Mouse (Mus musculus): ENCODE measurements at regions not wholly inside any gene's neighbourhood (a gene's known extent, or its start where the extent isn't known, plus 50 kb on each side); places are given as distances from the start of the nearest gene placed in this dataset.

DNA sequence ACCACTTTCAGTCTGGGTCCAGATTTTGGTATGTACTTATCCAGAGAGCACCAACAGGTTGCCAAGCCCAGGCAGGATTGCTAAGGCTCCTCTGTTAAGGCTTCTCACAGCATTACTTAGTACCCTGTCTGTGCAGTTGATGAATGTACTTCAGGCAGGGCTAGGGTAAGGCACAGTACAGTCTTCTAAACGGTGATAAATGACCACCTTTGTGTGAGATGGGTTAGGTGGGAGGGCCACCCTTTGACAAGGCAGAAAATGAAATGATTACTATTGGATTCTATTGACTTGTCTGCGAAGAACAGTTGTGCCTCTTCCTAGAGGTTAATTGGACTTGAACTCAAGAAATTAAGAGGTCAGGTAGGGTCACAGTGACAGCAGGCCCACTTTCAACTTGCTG is 594.4 kb upstream of the Itga1 start:
- no peak overlapping the region for H3K4me2 ChIP-seq (ENCODE audit: low read depth, low read length)
- H3K4me1 ChIP-seq (ENCODE audit: control insufficient read depth, insufficient read depth, low read length): no peaks in the 10 kb centered on the region
- H3K9ac ChIP-seq (ENCODE audit: low read length): no peak overlapping the region
- no peaks in the 10 kb centered on the region for H3K27me3 ChIP-seq (ENCODE audit: control insufficient read depth, insufficient read depth, low read length)
- ATAC-seq (replicated peaks; ENCODE audit: extremely low read depth, insufficient read depth, low FRiP score): no peak
- H3K27ac ChIP-seq (ENCODE audit: low read length): no peak overlapping the region
- H3K4me3 ChIP-seq (ENCODE audit: low read length): no peak overlapping the region
- no peaks in the 10 kb centered on the region for H3K9me3 ChIP-seq (replicated peaks; ENCODE audit: control insufficient read depth, low read length)
- H3K36me3 ChIP-seq (ENCODE audit: control insufficient read depth, insufficient read depth): no peaks in the 10 kb centered on the region
- WGBS: 62% methylated on average over 2 of the region's 2 CpGs

DNA sequence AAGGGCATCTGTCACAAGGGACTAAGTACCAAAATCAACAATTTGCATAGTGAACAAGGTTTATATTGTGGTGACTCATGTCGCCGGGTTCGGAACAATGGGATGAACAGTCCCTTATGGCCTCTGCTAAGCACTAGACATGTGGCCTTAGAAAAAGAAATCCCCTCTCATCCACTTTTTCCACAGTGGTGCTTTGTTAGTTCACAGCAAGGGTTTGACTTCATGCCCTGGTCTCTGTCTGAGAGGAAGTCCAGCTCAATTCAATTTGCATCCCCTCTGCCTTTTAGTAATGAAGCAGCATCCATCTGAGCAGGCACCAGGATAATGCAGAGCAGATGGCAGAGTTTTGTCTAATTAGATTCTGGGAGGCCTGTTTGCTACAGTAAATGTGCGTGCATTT is 585.7 kb upstream of the Itga1 start:
- Histone ChIP-seq H3K27ac (ENCODE audit: low read length) (no peak overlapping the region), H3K36me3 (ENCODE audit: control insufficient read depth, insufficient read depth) (no peaks in the 10 kb centered on the region), H3K4me3 (ENCODE audit: low read length) (no peak overlapping the region), H3K27me3 (ENCODE audit: control insufficient read depth, insufficient read depth, low read length) (no peaks in the 10 kb centered on the region), H3K4me1 (ENCODE audit: control insufficient read depth, insufficient read depth, low read length) (no peaks in the 10 kb centered on the region), H3K9me3 (replicated peaks; ENCODE audit: control insufficient read depth, low read length) (no peaks in the 10 kb centered on the region), H3K4me2 (ENCODE audit: low read depth, low read length) (no peak overlapping the region), H3K9ac (ENCODE audit: low read length) (no peak overlapping the region)
- ATAC-seq (replicated peaks; ENCODE audit: extremely low read depth, insufficient read depth, low FRiP score): no peak
- WGBS: 67% methylated on average over 4 of the region's 4 CpGs

DNA sequence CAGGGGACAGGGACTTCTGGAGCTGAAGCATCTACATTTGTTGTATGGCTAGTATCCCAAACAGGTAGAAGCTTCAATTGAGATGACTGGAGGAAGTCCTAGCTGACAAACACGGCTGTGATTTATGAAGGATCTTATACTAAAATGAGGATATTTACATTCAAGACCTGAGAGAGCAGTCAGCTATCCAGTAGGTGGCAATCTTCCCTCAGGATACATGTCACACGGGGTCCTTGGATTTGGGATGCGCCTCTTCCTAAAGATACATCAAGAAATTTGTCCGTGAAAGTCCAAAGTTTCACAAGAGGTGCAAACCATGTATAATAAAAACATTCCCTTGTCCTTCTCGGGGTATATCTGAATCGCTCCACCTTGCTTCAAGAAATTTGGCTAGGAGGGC is 577.8 kb upstream of the Itga1 start:
- 36% methylated on average over 6 of the region's 6 CpGs for WGBS
- H3K9ac ChIP-seq (ENCODE audit: low read length): no peak overlapping the region
- no peaks in the 10 kb centered on the region for H3K36me3 ChIP-seq (ENCODE audit: control insufficient read depth, insufficient read depth)
- ATAC-seq (replicated peaks; ENCODE audit: extremely low read depth, insufficient read depth, low FRiP score): no peak
- no peaks in the 10 kb centered on the region for H3K9me3 ChIP-seq (replicated peaks; ENCODE audit: control insufficient read depth, low read length)
- H3K4me1 ChIP-seq (ENCODE audit: control insufficient read depth, insufficient read depth, low read length): no peaks in the 10 kb centered on the region; the same call in 1 of the 2 replicates
- no peak overlapping the region for H3K27ac ChIP-seq (ENCODE audit: low read length)
- no peak overlapping the region for H3K4me2 ChIP-seq (ENCODE audit: low read depth, low read length)
- no peaks in the 10 kb centered on the region for H3K27me3 ChIP-seq (ENCODE audit: control insufficient read depth, insufficient read depth, low read length)
- H3K4me3 ChIP-seq (ENCODE audit: low read length): no peak overlapping the region

DNA sequence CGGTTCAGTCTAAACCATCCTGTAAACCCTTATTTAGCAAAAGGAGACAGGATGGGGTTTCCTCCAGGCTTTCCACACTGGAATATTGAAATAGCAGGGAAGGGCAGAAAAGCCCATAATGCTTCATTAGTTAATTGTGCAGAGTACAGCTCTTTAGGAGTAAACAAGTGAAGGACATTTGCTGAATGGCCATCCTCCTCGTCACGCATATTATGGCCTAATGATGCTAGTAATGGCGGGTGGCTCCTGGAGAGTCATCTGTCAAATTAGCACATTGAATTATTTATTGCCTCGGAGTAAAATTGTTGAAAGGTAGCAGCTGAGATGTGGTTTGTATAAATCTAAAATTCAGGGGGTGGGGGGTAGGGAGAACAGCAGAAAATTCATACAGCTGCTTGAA is 575.1 kb upstream of the Itga1 start:
- H3K4me1 ChIP-seq (ENCODE audit: control insufficient read depth, insufficient read depth, low read length): no peaks in the 10 kb centered on the region; the same call in 1 of the 2 replicates
- 78% methylated on average over 5 of the region's 5 CpGs for WGBS
- no peak overlapping the region for H3K4me2 ChIP-seq (ENCODE audit: low read depth, low read length)
- H3K9me3 ChIP-seq (replicated peaks; ENCODE audit: control insufficient read depth, low read length): no peaks in the 10 kb centered on the region
- H3K27me3 ChIP-seq (ENCODE audit: control insufficient read depth, insufficient read depth, low read length): no peaks in the 10 kb centered on the region
- no peak overlapping the region for H3K27ac ChIP-seq (ENCODE audit: low read length)
- no peak overlapping the region for H3K4me3 ChIP-seq (ENCODE audit: low read length)
- no peak overlapping the region for H3K9ac ChIP-seq (ENCODE audit: low read length)
- ATAC-seq (replicated peaks; ENCODE audit: extremely low read depth, insufficient read depth, low FRiP score): no peak
- H3K36me3 ChIP-seq (ENCODE audit: control insufficient read depth, insufficient read depth): no peaks in the 10 kb centered on the region

DNA sequence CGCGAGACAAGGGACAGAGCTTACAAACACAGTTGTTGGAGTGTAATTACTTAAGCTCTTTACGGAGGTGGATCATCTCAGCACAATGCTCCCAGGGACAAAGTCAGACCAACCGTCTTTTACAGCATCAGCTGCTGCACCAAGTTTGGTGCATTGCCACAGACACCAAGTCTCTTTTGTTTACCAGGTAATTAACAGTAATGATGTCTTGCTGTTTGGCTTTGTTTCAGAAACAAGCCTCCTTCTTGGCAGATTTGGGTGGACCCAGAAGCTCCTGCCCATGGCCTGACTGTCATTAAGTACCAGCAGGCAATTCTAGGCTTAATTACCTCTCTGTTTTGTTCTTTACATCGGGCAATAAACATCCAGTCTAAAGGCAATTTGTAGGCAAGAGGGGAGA is 572.0 kb upstream of the Itga1 start:
- Histone ChIP-seq H3K4me3 (ENCODE audit: low read length) (no peak overlapping the region), H3K4me2 (ENCODE audit: low read depth, low read length) (no peak overlapping the region), H3K9me3 (replicated peaks; ENCODE audit: control insufficient read depth, low read length) (no peaks in the 10 kb centered on the region), H3K27ac (ENCODE audit: low read length) (no peak overlapping the region), H3K4me1 (ENCODE audit: control insufficient read depth, insufficient read depth, low read length) (no peaks in the 10 kb centered on the region), H3K27me3 (ENCODE audit: control insufficient read depth, insufficient read depth, low read length) (no peaks in the 10 kb centered on the region), H3K36me3 (ENCODE audit: control insufficient read depth, insufficient read depth) (no peaks in the 10 kb centered on the region), H3K9ac (ENCODE audit: low read length) (no peak overlapping the region)
- WGBS: 41% methylated on average over 5 of the region's 5 CpGs
- no peak for ATAC-seq (replicated peaks; ENCODE audit: extremely low read depth, insufficient read depth, low FRiP score)

DNA sequence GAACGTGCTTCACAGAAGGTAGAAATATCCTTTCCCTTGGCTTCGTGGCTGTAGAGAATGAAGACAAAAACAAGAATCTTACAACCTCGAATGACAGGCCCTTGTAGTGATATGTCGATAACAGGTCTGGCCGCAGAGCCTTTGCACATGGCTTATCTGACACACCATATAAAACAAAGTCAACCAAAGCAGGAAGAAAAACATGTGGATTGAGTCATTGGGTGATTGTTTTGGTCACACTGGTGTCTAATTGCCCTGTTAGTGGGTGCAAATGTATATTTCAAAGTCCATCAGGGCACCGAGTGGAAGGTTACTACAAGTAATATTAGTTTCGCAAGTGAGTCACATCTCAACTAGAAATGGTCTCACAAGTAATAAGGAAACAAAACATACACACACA is 569.9 kb upstream of the Itga1 start:
- Histone ChIP-seq H3K4me1 (ENCODE audit: control insufficient read depth, insufficient read depth, low read length) (no peaks in the 10 kb centered on the region), H3K4me3 (ENCODE audit: low read length) (no peak overlapping the region), H3K27ac (ENCODE audit: low read length) (no peak overlapping the region), H3K27me3 (ENCODE audit: control insufficient read depth, insufficient read depth, low read length) (no peaks in the 10 kb centered on the region), H3K4me2 (ENCODE audit: low read depth, low read length) (no peak overlapping the region), H3K36me3 (ENCODE audit: control insufficient read depth, insufficient read depth) (no peaks in the 10 kb centered on the region), H3K9me3 (replicated peaks; ENCODE audit: control insufficient read depth, low read length) (no peaks in the 10 kb centered on the region), H3K9ac (ENCODE audit: low read length) (no peak overlapping the region)
- no peak for ATAC-seq (replicated peaks; ENCODE audit: extremely low read depth, insufficient read depth, low FRiP score)
- 63% methylated on average over 7 of the region's 7 CpGs for WGBS

DNA sequence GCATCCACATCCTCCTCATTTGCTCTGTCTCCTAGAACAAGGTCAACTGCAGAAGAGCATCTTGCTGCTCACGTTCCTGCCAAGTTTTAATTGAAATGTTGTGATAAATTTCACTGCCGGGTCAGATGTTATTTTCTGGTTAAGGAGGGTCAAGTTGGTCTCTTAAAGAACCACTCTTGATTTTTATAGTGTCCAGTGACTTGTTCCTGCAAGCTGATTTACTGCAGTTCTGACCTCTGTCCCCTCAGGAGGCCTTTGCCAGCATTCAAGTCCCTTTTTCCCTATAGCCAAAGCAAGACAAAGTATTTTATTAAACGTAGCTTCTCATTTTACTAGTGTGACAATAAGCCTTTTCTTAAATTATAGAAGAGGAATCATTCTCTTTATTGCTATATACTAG is 567.8 kb upstream of the Itga1 start:
- no peaks in the 10 kb centered on the region for H3K9me3 ChIP-seq (replicated peaks; ENCODE audit: control insufficient read depth, low read length)
- no peak for ATAC-seq (replicated peaks; ENCODE audit: extremely low read depth, insufficient read depth, low FRiP score)
- no peaks in the 10 kb centered on the region for H3K27me3 ChIP-seq (ENCODE audit: control insufficient read depth, insufficient read depth, low read length)
- H3K4me1 ChIP-seq (ENCODE audit: control insufficient read depth, insufficient read depth, low read length): no peaks in the 10 kb centered on the region
- no peaks in the 10 kb centered on the region for H3K36me3 ChIP-seq (ENCODE audit: control insufficient read depth, insufficient read depth)
- H3K4me2 ChIP-seq (ENCODE audit: low read depth, low read length): no peak overlapping the region
- H3K27ac ChIP-seq (ENCODE audit: low read length): no peak overlapping the region
- H3K9ac ChIP-seq (ENCODE audit: low read length): no peak overlapping the region
- WGBS: 44% methylated on average over 3 of the region's 3 CpGs
- H3K4me3 ChIP-seq (ENCODE audit: low read length): no peak overlapping the region

DNA sequence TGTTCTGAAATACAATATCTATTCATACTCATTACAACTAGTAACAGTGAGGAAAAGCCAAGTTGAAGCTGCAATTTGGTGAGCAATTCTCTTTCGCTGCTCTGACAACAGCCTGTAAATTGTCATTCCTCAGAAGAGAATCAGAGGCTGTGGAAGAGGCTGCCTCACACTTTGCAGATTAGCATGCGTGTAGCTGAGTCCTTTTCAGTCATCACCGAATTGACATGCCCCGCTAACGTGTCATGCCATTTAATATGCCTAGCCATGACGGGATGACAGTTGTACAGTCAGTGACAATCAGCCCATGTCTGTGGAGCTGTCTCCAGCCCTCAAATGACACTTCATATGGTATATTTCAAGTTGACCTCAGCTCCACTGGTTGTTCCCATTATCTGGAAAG is 553.4 kb upstream of the Itga1 start:
- Histone ChIP-seq H3K27me3 (ENCODE audit: control insufficient read depth, insufficient read depth, low read length) (no peaks in the 10 kb centered on the region), H3K9me3 (replicated peaks; ENCODE audit: control insufficient read depth, low read length) (no peaks in the 10 kb centered on the region), H3K9ac (ENCODE audit: low read length) (no peak overlapping the region), H3K4me3 (ENCODE audit: low read length) (no peak overlapping the region), H3K36me3 (ENCODE audit: control insufficient read depth, insufficient read depth) (no peaks in the 10 kb centered on the region), H3K4me2 (ENCODE audit: low read depth, low read length) (no peak overlapping the region), H3K4me1 (ENCODE audit: control insufficient read depth, insufficient read depth, low read length) (no peaks in the 10 kb centered on the region), H3K27ac (ENCODE audit: low read length) (no peak overlapping the region)
- ATAC-seq (replicated peaks; ENCODE audit: extremely low read depth, insufficient read depth, low FRiP score): no peak
- WGBS: 76% methylated on average over 6 of the region's 6 CpGs

DNA sequence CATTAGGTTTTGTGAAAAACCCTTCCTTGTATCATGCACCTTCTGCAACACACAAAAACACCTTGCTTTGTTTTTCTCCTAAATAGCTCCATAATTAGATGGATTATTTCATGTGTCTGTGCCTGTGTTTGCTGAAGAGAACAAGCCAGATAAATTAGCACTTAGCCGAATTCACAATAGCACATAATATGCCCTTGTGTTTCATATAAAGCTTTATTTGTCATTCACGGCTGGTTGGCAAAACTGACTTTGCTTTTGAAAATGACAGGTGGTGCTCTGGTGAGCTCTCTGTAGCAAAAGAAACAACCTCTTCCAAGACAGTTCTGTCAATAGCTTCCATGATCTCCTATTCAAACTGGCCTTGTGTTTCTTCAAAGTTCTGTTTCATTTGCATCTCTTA is 551.2 kb upstream of the Itga1 start:
- Histone ChIP-seq H3K9me3 (replicated peaks; ENCODE audit: control insufficient read depth, low read length) (no peaks in the 10 kb centered on the region), H3K9ac (ENCODE audit: low read length) (no peak overlapping the region), H3K4me2 (ENCODE audit: low read depth, low read length) (no peak overlapping the region), H3K36me3 (ENCODE audit: control insufficient read depth, insufficient read depth) (no peaks in the 10 kb centered on the region), H3K4me1 (ENCODE audit: control insufficient read depth, insufficient read depth, low read length) (no peaks in the 10 kb centered on the region), H3K4me3 (ENCODE audit: low read length) (no peak overlapping the region), H3K27me3 (ENCODE audit: control insufficient read depth, insufficient read depth, low read length) (no peaks in the 10 kb centered on the region), H3K27ac (ENCODE audit: low read length) (no peak overlapping the region)
- WGBS: 76% methylated on average over 2 of the region's 2 CpGs
- no peak for ATAC-seq (replicated peaks; ENCODE audit: extremely low read depth, insufficient read depth, low FRiP score)

DNA sequence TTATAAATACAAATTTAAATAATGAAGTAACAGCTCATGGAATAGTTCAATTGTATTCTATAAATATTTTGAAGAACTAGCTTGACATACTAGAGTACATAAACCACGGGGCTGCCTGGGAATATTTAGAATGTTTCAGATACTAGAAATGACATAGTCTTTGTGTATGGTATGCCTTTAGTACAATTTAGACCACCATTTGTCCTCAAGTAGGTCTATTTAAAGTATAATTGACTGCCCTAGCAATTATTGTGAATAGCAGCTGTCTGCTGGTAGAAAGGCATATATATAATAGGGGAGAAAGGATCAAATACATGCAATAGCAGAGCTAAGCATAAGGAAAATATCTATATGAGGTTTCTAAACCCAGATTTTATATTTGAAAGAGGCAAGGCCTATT is 550.6 kb upstream of the Itga1 start:
- Histone ChIP-seq H3K36me3 (ENCODE audit: control insufficient read depth, insufficient read depth) (no peaks in the 10 kb centered on the region), H3K4me1 (ENCODE audit: control insufficient read depth, insufficient read depth, low read length) (no peaks in the 10 kb centered on the region), H3K4me3 (ENCODE audit: low read length) (no peak overlapping the region), H3K9me3 (replicated peaks; ENCODE audit: control insufficient read depth, low read length) (no peaks in the 10 kb centered on the region), H3K4me2 (ENCODE audit: low read depth, low read length) (no peak overlapping the region), H3K27ac (ENCODE audit: low read length) (no peak overlapping the region), H3K27me3 (ENCODE audit: control insufficient read depth, insufficient read depth, low read length) (no peaks in the 10 kb centered on the region), H3K9ac (ENCODE audit: low read length) (no peak overlapping the region)
- 37% methylated on average over 1 of the region's 1 CpGs for WGBS
- ATAC-seq (replicated peaks; ENCODE audit: extremely low read depth, insufficient read depth, low FRiP score): no peak
